Mouse (Mus musculus) liver, postnatal 0 days (tissue): ENCODE results near the gene Uri1.

Experiments used
- CTCF ChIP-seq: sonication (generic); IDR thresholded peaks from 2 replicates; pipeline ENCODE4 v1.5.1; 2016; ENCODE audit warnings: antibody characterized with exemption, low read depth
- EP300 ChIP-seq: IDR thresholded peaks from 2 replicates; pipeline ENCODE4 v1.6.1; 2016; ENCODE audit warnings: antibody characterized with exemption, low read depth, mild to moderate bottlenecking

- no peak for TF ChIP-seq CTCF
- TF ChIP-seq EP300 = 0 out of 2 replicates have a peak, but pooled peaks have one; percentile 14
Observed at GRCm38 (mm10) chr7:37931631-37932030, 91.7 kb downstream of the Uri1 start.
